Comparison of ENCODE assay signal across 22 mouse cellular contexts in genomic region chr4:10800780-10801553, GRCm38 (mm10).
DNase-seq lines count a peak whose midpoint lies in the region; ATAC-seq and TF ChIP-seq lines count a peak whose summit lies in the region.
"Had no signal": no experiment of that assay in that cellular context is flagged by ENCODE, and none has a peak within 500 bp of the region (broad histone marks: within the 10 kb centered on the region; RNA-seq: fewer than 3 reads in every experiment).

No protein-coding gene starts in this region.

- TF ChIP-seq POLR2A in cerebellum, adult 2 months (IDR thresholded peaks at IDR 0.05; ENCODE audit: borderline replicate concordance, insufficient read depth, low read length) = no peak

- H3K9ac ChIP-seq in midbrain, embryonic 15.5 days = no peak overlapping the region
- H3K9ac ChIP-seq in forebrain, embryonic 13.5 days = no peak overlapping the region
- H3K9ac ChIP-seq: heart, embryonic 13.5 days; liver, embryonic 15.5 days; lung, embryonic 15.5 days had no signal

- H3K4me2 ChIP-seq in midbrain, embryonic 15.5 days = no peak overlapping the region
- H3K4me2 ChIP-seq in forebrain, embryonic 13.5 days = no peak overlapping the region
- H3K4me2 ChIP-seq: heart, embryonic 13.5 days; liver, embryonic 15.5 days; lung, embryonic 15.5 days had no signal

- no peak for TF ChIP-seq CTCF in cerebellum, adult 2 months (IDR thresholded peaks at IDR 0.05; ENCODE audit: borderline replicate concordance, insufficient read depth, low read depth, low read length)

- 47% methylated on average over 3 of the region's 3 CpGs for WGBS in cerebellum, adult 2 months
- 83% methylated on average over 3 of the region's 3 CpGs for WGBS in midbrain, embryonic 15.5 days
- 78% methylated on average over 3 of the region's 3 CpGs for WGBS in forebrain, embryonic 13.5 days

- peak; percentile 18 for DNase-seq in right cerebral cortex, adult 18-20 months
- no peak for DNase-seq in right cerebral cortex, postnatal 10 days (ENCODE audit: low spot score in 2 of 2)
- DNase-seq in cerebellum, adult 2 months = peak; percentile 64 to 84
- peak; percentile 81 to 86 for DNase-seq in cerebellum, postnatal 14 days
- no peak for DNase-seq in spleen, postnatal 4 days (ENCODE audit: low spot score in 2 of 2)
- DNase-seq: adrenal gland, postnatal 10 days; embryo, embryonic 11 days; gastrocnemius, postnatal 10 days; heart, adult 18-20 months; kidney, postnatal 36 days; liver; lung, postnatal 4 days; thymus, postnatal 25 days had no signal

- peaks cover 5% of the 10 kb centered on the region; the same call in 1 of the 2 replicates for H3K4me1 ChIP-seq in cerebellum, adult 2 months (ENCODE audit: control insufficient read depth, insufficient read depth, low read length)
- H3K4me1 ChIP-seq in midbrain, embryonic 15.5 days = no peaks in the 10 kb centered on the region
- H3K4me1 ChIP-seq in forebrain, embryonic 13.5 days = no peaks in the 10 kb centered on the region
- H3K4me1 ChIP-seq: heart, embryonic 13.5 days; limb, embryonic 10.5 days; liver, embryonic 15.5 days; lung, embryonic 15.5 days had no signal

- no peaks in the 10 kb centered on the region for H3K9me3 ChIP-seq in midbrain, embryonic 15.5 days
- no peaks in the 10 kb centered on the region for H3K9me3 ChIP-seq in forebrain, embryonic 13.5 days (replicated peaks)
- H3K9me3 ChIP-seq: heart, embryonic 13.5 days; limb, embryonic 10.5 days; liver, embryonic 15.5 days; lung, embryonic 15.5 days had no signal

- ATAC-seq in midbrain, embryonic 15.5 days (replicated peaks) = no peak
- no peak for ATAC-seq in forebrain, embryonic 13.5 days
- ATAC-seq: forebrain, embryonic 14.5 days; hindbrain, postnatal 0 days; intestine, embryonic 16.5 days had no signal

- H3K36me3 ChIP-seq in midbrain, embryonic 15.5 days (replicated peaks) = no peaks in the 10 kb centered on the region
- no peaks in the 10 kb centered on the region for H3K36me3 ChIP-seq in forebrain, embryonic 13.5 days (ENCODE audit: poor library complexity, severe bottlenecking)
- H3K36me3 ChIP-seq: heart, embryonic 13.5 days; limb, embryonic 10.5 days; liver, embryonic 15.5 days; lung, embryonic 15.5 days had no signal

- H3K27me3 ChIP-seq in cerebellum, adult 2 months (ENCODE audit: control insufficient read depth, insufficient read depth, low read length) = no peaks in the 10 kb centered on the region
- H3K27me3 ChIP-seq in midbrain, embryonic 15.5 days (replicated peaks) = no peaks in the 10 kb centered on the region
- no peaks in the 10 kb centered on the region for H3K27me3 ChIP-seq in forebrain, embryonic 13.5 days
- H3K27me3 ChIP-seq: heart, embryonic 13.5 days; liver, embryonic 15.5 days; lung, embryonic 15.5 days had no signal

- no peak overlapping the region for H3K27ac ChIP-seq in cerebellum, adult 2 months (ENCODE audit: insufficient read depth, low read length)
- no peak overlapping the region for H3K27ac ChIP-seq in midbrain, embryonic 15.5 days
- H3K27ac ChIP-seq in forebrain, embryonic 13.5 days = no peak overlapping the region
- H3K27ac ChIP-seq: heart, embryonic 13.5 days; hindbrain, postnatal 0 days; limb, embryonic 10.5 days; liver, embryonic 15.5 days; lung, embryonic 15.5 days had no signal

- no peak overlapping the region for H3K4me3 ChIP-seq in cerebellum, adult 2 months (replicated peaks; ENCODE audit: insufficient read depth, low read depth, low read length)
- H3K4me3 ChIP-seq in midbrain, embryonic 15.5 days = no peak overlapping the region
- no peak overlapping the region for H3K4me3 ChIP-seq in forebrain, embryonic 13.5 days
- H3K4me3 ChIP-seq: heart, embryonic 13.5 days; limb, embryonic 10.5 days; liver, embryonic 15.5 days; lung, embryonic 15.5 days had no signal

Comparison
In these comparisons a context has a peak if more than half of its experiments do, and no peak if none do; other contexts are left out.
1. DNase-seq: peak in right cerebral cortex, adult 18-20 months (single experiment), cerebellum, adult 2 months (2 of 2) and cerebellum, postnatal 14 days (2 of 2); none in right cerebral cortex, postnatal 10 days (0 of 2) and spleen, postnatal 4 days (0 of 2).